Mouse (Mus musculus) kidney, adult 11 months (tissue): ENCODE measurements around the gene Lpcat2b.
"Not testable (repeated sequence)": the region's sequence is repeated elsewhere in the genome, so short reads cannot be mapped to it uniquely, and the experiment has no call there.

Experiments
- DNase-seq: peaks from one replicate; pipeline ENCODE4 v3.0.0; 2022

The Lpcat2b gene

GRCm38 (mm10) chr5:107431249-107431648, at the start of gene Lpcat2b:
Gene Lpcat2b (plus strand): TSS chr5:107431549.
- no peak for DNase-seq

GRCm38 (mm10) chr5:107386448-107386847, 44.9 kb upstream of the Lpcat2b start:
- not testable (repeated sequence) for DNase-seq

- no peak for DNase-seq
Observed at GRCm38 (mm10) chr5:107387788-107388187, 43.6 kb upstream of the Lpcat2b start.

GRCm38 (mm10) chr5:107389373-107389772, 42.0 kb upstream of the Lpcat2b start:
- DNase-seq, result no peak

GRCm38 (mm10) chr5:107394437-107394836, 36.9 kb upstream of the Lpcat2b start:
- DNase-seq, result no peak

- DNase-seq, result no peak
Observed at GRCm38 (mm10) chr5:107402436-107402835, 28.9 kb upstream of the Lpcat2b start, which contains the start of gene Ephx4. Gene Ephx4 (plus strand): TSS chr5:107402736.

GRCm38 (mm10) chr5:107403011-107403946, 28.1 kb upstream of the Lpcat2b start:
- no peak for DNase-seq

- DNase-seq, result no peak
Observed at GRCm38 (mm10) chr5:107403947-107404684, 27.2 kb upstream of the Lpcat2b start.

GRCm38 (mm10) chr5:107405361-107405760, 26.0 kb upstream of the Lpcat2b start:
- no peak for DNase-seq

- DNase-seq, result no peak
Observed at GRCm38 (mm10) chr5:107410305-107410704, 21.0 kb upstream of the Lpcat2b start.

- DNase-seq, result no peak
Observed at GRCm38 (mm10) chr5:107411326-107411725, 20.0 kb upstream of the Lpcat2b start.

GRCm38 (mm10) chr5:107412285-107412684, 19.1 kb upstream of the Lpcat2b start:
- no peak for DNase-seq

GRCm38 (mm10) chr5:107415098-107415497, 16.3 kb upstream of the Lpcat2b start:
- no peak for DNase-seq

- no peak for DNase-seq
Observed at GRCm38 (mm10) chr5:107421676-107422075, 9.7 kb upstream of the Lpcat2b start.

- no peak for DNase-seq
Observed at GRCm38 (mm10) chr5:107434001-107434400, 2.7 kb downstream of the Lpcat2b start.

GRCm38 (mm10) chr5:107436185-107436584, 4.8 kb downstream of the Lpcat2b start:
- no peak for DNase-seq

GRCm38 (mm10) chr5:107436587-107437209, 5.3 kb downstream of the Lpcat2b start:
- DNase-seq, result peak; percentile 12

- peak; percentile 95 for DNase-seq
Observed at GRCm38 (mm10) chr5:107437464-107438281, 6.3 kb downstream of the Lpcat2b start, which contains the start of gene Btbd8. Gene Btbd8 (plus strand): TSS chr5:107437997.

GRCm38 (mm10) chr5:107438353-107438752, 7.0 kb downstream of the Lpcat2b start:
- no peak for DNase-seq

- no peak for DNase-seq
Observed at GRCm38 (mm10) chr5:107441881-107442280, 10.5 kb downstream of the Lpcat2b start.

GRCm38 (mm10) chr5:107444251-107444650, 12.9 kb downstream of the Lpcat2b start:
- DNase-seq, result no peak

- no peak for DNase-seq
Observed at GRCm38 (mm10) chr5:107447977-107448376, 16.6 kb downstream of the Lpcat2b start.
